Mouse (Mus musculus) neural tube, embryonic 14.5 days (tissue): Measurements from ENCODE around the gene Dntt. TPM values are rescaled to one million over a fixed set of nuclear protein-coding genes. Genes with fewer than 3 reads are reported as not detected.
A peak's percentile ranks its signal among the peaks of the same experiment; 100 is the strongest.

Experiments used
- ATAC-seq: fragments of 200-750 bp; cut with Nextera tagmentation; 2 replicates; pipeline ENCODE4 v1.8.0; 2017; ENCODE audit warnings: low read depth, mild to moderate bottlenecking, moderate TSS enrichment, moderate library complexity
- H3K27ac ChIP-seq: fragments of 300-500 bp; sonication (generic); 2 replicates; pipeline ENCODE4 v1.5.1; 2014; ENCODE audit warnings: low read depth, mild to moderate bottlenecking, control low read depth, low read length, moderate library complexity, mixed read lengths
- H3K27me3 ChIP-seq: fragments of 300-500 bp; sonication (generic); 2 replicates; pipeline ENCODE4 v1.6.1; 2014; ENCODE audit warnings: low read length; ENCODE audit not compliant: control insufficient read depth, insufficient read depth
- H3K36me3 ChIP-seq: fragments of 300-500 bp; sonication (generic); 2 replicates; pipeline ENCODE4 v1.6.1; 2014; ENCODE audit warnings: low read length, mixed read lengths; ENCODE audit not compliant: control insufficient read depth, insufficient read depth
- H3K4me1 ChIP-seq: fragments of 300-500 bp; sonication (generic); 2 replicates; pipeline ENCODE4 v1.6.1; 2014; ENCODE audit warnings: low read length; ENCODE audit not compliant: control insufficient read depth, insufficient read depth
- H3K4me2 ChIP-seq: fragments of 300-500 bp; sonication (generic); 2 replicates; pipeline ENCODE4 v1.6.1; 2014; ENCODE audit warnings: mild to moderate bottlenecking, low read depth, low read length, control low read depth
- H3K4me3 ChIP-seq: fragments of 300-500 bp; sonication (generic); 2 replicates; pipeline ENCODE4 v1.5.1; 2014; ENCODE audit warnings: low read depth, low read length, control low read depth, mixed read lengths
- H3K9ac ChIP-seq: fragments of 300-500 bp; sonication (generic); replicated peaks from 2 replicates; pipeline ENCODE4 v1.6.1; 2014; ENCODE audit warnings: low read depth, mild to moderate bottlenecking, control low read depth, low read length, mixed read lengths
- H3K9me3 ChIP-seq: fragments of 300-500 bp; sonication (generic); 2 replicates; pipeline ENCODE4 v1.6.1; 2016; ENCODE audit warnings: low read length; ENCODE audit not compliant: control insufficient read depth
- WGBS: fragments of 180-500 bp; shearing (Covaris S2); extraction: QIAGEN DNeasy Blood & Tissue Kit; methylation state at CpG from one replicate; pipeline ENCODE4 v1.1.7; 2014; 5-methylcytosine and 5-hydroxymethylcytosine counted together
- polyA plus RNA-seq: library from polyadenylated mRNA; unstranded; fragments of >200 nt; fragmentation: Nextera tagmentation; extraction: Ambion mirVana; gene quantifications from 2 replicates; pipeline ENCODE4 v1.2.1, GENCODE M21; 2014

The Dntt gene
- polyA plus RNA-seq, 1 experiment from 2014 or later: 0.20 TPM

DNA sequence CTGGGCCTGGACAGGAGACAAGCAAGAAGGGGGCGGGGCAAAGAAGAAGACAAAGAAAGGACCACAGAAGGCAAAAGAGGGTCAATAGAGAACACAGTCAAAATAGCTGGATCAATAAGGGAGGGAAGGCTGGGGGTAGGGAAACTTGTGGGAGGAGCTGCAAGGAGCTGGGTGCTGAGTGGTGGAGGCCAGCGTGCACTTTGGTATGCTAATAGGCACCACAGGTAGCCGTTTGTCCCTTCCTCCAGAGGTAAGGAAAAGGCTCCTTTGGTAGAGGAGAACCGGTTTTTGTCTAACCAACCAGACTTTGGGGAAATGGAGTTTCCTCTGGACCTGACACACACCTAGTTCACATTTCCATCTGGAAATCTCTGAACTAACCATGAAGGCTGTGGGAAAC lies 22.5 kb upstream of the Dntt start:
- ATAC-seq: no peak
- WGBS: 11% methylated on average over 4 of the region's 4 CpGs
- no peaks in the 10 kb centered on the region for H3K27me3 ChIP-seq
- no peak overlapping the region for H3K4me3 ChIP-seq
- H3K27ac ChIP-seq: no peak overlapping the region
- H3K4me2 ChIP-seq: no peak overlapping the region
- H3K36me3 ChIP-seq: no peaks in the 10 kb centered on the region
- H3K9me3 ChIP-seq: no peaks in the 10 kb centered on the region
- H3K4me1 ChIP-seq: no peaks in the 10 kb centered on the region
- no peak overlapping the region for H3K9ac ChIP-seq

DNA sequence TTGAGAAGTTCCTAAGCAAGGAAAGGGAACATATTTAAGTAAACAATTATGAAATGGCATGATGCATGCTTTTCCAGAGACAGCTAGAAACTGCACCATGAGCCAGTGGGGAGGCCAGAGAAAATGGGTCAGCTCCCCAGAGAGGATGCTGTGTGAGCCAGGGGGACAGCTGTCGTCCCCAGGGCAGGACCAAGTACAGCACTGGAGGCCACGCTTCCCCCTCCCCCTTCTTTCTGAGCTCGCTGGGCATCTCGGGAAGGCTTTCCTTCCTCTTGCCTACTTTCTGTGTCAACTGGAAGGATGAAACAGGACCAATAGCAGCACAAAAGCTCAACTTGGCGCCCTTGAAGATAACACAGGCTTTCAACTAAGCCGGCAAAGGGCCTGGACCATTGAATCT lies 21.7 kb upstream of the Dntt start:
- no peak for ATAC-seq
- Histone ChIP-seq H3K9me3 (no peaks in the 10 kb centered on the region), H3K36me3 (no peaks in the 10 kb centered on the region), H3K9ac (no peak overlapping the region), H3K4me1 (no peaks in the 10 kb centered on the region), H3K27me3 (no peaks in the 10 kb centered on the region), H3K27ac (no peak overlapping the region), H3K4me2 (no peak overlapping the region), H3K4me3 (no peak overlapping the region)
- 24% methylated on average over 6 of the region's 6 CpGs for WGBS

DNA sequence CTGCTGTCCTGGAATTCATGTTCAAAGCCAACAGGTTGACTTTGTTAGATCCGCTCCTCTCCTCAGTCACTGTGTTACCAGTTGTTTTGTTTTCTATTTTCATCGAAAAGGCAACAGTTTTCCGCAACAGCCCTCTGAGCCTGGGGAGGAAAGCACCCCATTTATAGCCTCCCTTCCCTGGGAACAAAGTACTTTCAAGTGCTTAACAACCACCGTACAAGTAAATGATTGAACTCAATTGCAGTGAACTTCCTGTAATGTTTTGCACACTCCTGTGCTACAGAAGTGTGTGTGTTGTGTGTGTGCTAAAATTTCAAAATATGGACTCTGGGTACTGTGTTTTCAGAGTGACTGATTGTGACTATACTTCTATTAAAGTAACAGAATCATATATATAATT lies 21.3 kb upstream of the Dntt start:
- ATAC-seq: no peak
- Histone ChIP-seq H3K27me3 (no peaks in the 10 kb centered on the region), H3K9me3 (no peaks in the 10 kb centered on the region), H3K27ac (no peak overlapping the region), H3K4me2 (no peak overlapping the region), H3K4me3 (no peak overlapping the region), H3K9ac (no peak overlapping the region), H3K4me1 (no peaks in the 10 kb centered on the region), H3K36me3 (no peaks in the 10 kb centered on the region)
- 34% methylated on average over 4 of the region's 4 CpGs for WGBS

DNA sequence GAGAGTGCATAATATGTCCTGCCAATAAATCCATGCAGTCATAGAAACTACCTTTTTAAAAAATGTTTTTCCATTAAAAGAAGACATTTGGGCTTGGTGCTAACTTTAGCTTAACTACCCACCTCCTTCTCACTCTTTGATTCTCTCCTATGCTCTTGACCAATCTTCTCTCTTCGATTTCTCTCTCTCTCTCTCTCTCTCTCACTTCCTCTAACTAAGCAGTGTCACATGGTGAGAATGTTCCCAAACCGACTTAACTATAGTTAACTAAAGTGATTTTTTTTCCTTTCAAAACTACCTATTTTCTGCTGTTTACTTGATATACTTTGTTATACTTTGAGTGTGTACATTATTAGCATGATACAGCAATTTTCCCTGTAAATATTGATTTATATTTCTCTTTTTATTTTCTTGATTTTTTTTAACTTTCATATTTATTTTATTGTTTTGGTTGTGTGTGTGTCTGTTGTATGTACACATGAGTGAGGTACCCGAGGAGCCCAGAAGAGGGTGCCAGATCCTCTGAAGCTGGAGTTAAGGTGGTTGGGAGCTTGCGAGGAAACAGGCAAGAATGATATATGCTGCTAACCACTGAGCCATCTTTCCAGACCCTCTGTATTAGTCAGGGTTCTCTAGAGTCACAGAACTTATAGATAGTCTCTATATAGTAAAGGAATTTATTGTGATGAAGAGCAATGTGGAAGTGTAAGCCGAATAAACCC lies 20.2 kb upstream of the Dntt start:
- Histone ChIP-seq H3K4me2 (no peak overlapping the region), H3K9me3 (no peaks in the 10 kb centered on the region), H3K4me1 (no peaks in the 10 kb centered on the region), H3K27me3 (no peaks in the 10 kb centered on the region), H3K36me3 (no peaks in the 10 kb centered on the region), H3K4me3 (no peak overlapping the region), H3K9ac (no peak overlapping the region), H3K27ac (no peak overlapping the region)
- no peak for ATAC-seq
- 96% methylated on average over 5 of the region's 5 CpGs for WGBS

DNA sequence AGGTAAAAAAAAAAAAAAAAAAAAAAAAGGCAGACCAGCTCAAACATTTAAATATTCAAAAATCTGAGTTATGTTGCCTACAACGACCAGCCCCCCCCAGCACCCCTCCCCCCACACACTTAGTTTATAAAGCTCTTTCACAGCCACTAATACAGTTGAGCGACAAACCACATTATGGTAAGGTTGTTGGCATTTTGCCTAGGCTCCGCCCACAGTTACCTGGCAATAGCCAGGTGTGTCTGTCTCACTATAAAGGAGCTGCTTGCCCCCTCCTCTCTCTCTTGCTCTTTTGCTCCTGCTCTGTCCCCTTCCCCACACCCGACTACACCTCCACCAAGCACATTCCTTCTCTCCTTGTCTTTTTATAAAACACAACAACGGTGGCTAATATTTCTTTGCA lies 17.4 kb upstream of the Dntt start:
- no peak overlapping the region for H3K4me3 ChIP-seq
- H3K36me3 ChIP-seq: no peaks in the 10 kb centered on the region
- no peaks in the 10 kb centered on the region for H3K4me1 ChIP-seq
- no peaks in the 10 kb centered on the region for H3K27me3 ChIP-seq
- H3K4me2 ChIP-seq: no peak overlapping the region
- no peak for ATAC-seq
- no peak overlapping the region for H3K9ac ChIP-seq
- H3K27ac ChIP-seq: no peak overlapping the region
- no peaks in the 10 kb centered on the region for H3K9me3 ChIP-seq
- 50% methylated on average over 5 of the region's 5 CpGs for WGBS

DNA sequence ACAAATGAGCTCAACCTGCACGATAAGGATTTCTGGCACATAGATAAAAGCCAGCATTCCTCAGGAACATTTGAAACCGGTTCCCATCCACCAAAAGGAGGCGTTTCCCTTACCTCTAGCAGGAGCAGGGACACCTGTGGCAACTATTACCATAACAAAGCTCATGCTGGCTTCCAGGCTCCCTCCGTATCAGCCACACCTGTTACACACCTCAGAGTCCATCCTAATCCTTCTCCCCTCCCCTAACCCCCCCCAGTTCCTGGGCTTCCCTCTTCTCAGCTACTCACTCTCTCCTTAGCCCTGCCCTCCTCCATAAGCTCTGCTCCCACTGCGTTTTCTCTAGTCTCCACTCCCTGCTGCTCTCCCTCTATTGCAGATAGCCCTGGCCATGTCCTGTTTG lies 15.5 kb upstream of the Dntt start:
- Histone ChIP-seq H3K36me3 (no peaks in the 10 kb centered on the region), H3K27ac (no peak overlapping the region), H3K9me3 (no peaks in the 10 kb centered on the region), H3K4me3 (no peak overlapping the region), H3K27me3 (no peaks in the 10 kb centered on the region), H3K4me1 (no peaks in the 10 kb centered on the region), H3K4me2 (no peak overlapping the region), H3K9ac (no peak overlapping the region)
- no peak for ATAC-seq
- WGBS: 8% methylated on average over 5 of the region's 5 CpGs

DNA sequence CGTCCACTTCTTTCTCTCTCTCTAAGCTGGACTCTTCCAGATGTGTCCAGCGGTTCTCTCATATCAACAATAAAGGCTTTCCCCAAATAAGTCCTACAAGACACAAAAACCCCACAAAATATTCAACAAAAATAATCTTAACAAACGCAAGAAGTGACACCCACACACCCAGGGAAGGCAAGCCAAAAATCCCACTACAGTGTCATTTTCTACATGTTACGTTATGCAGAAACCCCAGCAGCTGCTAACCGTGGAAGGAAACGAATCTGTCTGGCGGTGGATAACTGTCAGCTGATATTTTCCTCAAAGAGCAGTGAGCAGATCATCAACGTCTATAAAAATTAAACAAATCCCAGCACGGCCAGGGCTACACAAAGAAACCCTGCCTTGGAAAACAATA lies 15.1 kb upstream of the Dntt start:
- H3K4me2 ChIP-seq: no peak overlapping the region
- no peak for ATAC-seq

DNA sequence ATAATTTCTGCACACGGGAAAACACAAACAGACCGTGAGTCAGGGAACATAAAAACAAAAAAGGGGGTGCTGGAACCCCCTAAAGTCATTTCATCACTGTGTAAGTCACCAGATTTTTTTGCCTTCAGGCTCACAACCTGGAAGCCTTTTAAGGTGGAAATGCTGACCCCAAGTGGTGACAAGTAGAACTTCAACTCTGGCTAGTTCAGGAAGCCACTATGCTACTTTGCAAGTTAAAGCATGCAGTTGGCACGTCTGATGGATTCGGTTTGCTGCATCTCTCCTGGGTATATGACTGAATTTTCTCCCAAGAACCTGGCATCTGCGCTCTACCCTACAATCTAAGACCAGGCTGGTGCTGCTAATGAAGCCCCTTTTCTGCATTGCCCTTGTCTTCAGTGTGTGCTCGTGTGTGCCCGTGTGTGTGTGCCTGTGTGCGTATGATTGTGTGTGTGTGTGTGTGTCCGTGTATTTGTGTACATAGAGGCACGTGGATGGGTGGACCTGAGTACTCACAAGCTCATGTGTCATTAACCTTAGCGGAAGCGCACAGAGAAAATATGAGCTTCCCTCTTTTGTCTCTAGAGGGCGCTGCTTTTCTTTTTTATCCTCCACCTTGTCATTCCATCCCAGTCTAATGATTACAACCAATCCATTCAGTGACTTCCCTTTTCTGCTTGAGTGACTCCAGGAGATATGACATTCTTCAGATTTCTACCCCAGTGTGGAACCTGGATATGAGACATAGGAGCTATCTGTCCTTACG lies 12.9 kb upstream of the Dntt start:
- Histone ChIP-seq H3K9me3 (no peaks in the 10 kb centered on the region), H3K4me1 (no peaks in the 10 kb centered on the region), H3K36me3 (no peaks in the 10 kb centered on the region), H3K4me3 (no peak overlapping the region), H3K9ac (no peak overlapping the region), H3K27me3 (no peaks in the 10 kb centered on the region), H3K4me2 (peak overlapping the region; percentile 38; the same call in 1 of the 2 replicates), H3K27ac (no peak overlapping the region)
- 19% methylated on average over 14 of the region's 14 CpGs for whole genome bisulfite sequencing
- peak; percentile 74; the same call in 1 of the 2 replicates for ATAC-seq

More for the DNA sequence above, 15.1 kb upstream of the Dntt start:
- Histone ChIP-seq H3K27me3 (no peaks in the 10 kb centered on the region), H3K4me1 (no peaks in the 10 kb centered on the region), H3K9ac (no peak overlapping the region), H3K36me3 (no peaks in the 10 kb centered on the region), H3K9me3 (no peaks in the 10 kb centered on the region), H3K4me3 (no peak overlapping the region), H3K27ac (no peak overlapping the region)
- 49% methylated on average over 9 of the region's 9 CpGs for WGBS

DNA sequence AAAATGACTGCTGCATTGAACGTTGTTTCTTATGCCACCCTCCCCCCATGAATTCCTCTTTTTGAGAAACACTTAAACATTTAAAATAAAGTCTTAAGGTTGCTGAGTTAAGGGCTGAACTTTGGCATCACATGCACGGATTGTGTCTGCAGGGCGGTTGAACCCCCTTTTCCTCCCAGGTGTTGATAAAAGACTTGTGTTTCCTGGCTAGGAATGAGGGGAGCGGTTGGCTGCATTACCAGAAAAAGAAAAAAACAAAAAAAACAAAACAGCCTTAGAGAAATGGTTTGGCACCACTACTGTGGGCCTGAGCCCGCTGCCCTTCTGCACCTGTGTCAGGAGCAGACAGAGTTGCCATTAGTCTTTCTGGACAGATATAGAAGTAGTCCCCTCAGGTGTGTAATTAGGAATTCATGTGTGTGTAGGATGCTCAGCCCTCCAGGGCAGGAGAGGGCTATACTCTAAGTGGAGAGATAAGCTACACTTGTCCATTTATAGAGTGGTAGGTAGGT lies 9.9 kb upstream of the Dntt start:
- H3K4me3 ChIP-seq: no peak overlapping the region

More for the DNA sequence above, 9.9 kb upstream of the Dntt start:
- no peaks in the 10 kb centered on the region for H3K36me3 ChIP-seq
- H3K4me2 ChIP-seq: no peak overlapping the region
- no peaks in the 10 kb centered on the region for H3K4me1 ChIP-seq
- H3K9me3 ChIP-seq: no peaks in the 10 kb centered on the region
- H3K9ac ChIP-seq: no peak overlapping the region
- no peaks in the 10 kb centered on the region for H3K27me3 ChIP-seq
- ATAC-seq: no peak
- H3K27ac ChIP-seq: no peak overlapping the region
- WGBS: 81% methylated on average over 5 of the region's 5 CpGs
